Mouse (Mus musculus): ENCODE results near the gene Tor1b.
A peak's percentile ranks its signal among the peaks of the same experiment; 100 is the strongest.
"Not testable (repeated sequence)": the region's sequence is repeated elsewhere in the genome, so short reads cannot be mapped to it uniquely, and the experiment has no call there.

Gene Tor1b

DNA sequence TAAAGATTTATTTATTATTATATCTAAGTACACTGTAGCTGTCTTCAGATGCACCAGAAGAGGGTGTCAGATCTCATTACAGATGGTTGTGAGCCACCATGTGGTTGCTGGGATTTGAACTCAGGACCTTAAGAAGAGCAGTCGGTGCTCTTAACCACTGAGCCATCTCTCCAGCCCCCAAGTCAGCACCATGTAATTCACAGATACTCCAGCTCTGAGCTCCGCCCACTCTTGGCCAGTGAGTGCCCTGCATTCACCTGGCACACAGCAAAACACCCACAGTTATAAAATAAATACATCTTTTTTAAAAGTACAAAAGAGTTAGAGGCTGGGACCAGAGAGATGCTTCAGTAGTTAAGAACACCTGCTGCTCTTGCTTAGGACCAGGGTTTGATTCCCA, 21.9 kb upstream of the Tor1b start:
- not testable (repeated sequence) for DNase-seq (ENCODE audit: inconsistent age in 2 of 2, low spot score in 1 of 2)

DNA sequence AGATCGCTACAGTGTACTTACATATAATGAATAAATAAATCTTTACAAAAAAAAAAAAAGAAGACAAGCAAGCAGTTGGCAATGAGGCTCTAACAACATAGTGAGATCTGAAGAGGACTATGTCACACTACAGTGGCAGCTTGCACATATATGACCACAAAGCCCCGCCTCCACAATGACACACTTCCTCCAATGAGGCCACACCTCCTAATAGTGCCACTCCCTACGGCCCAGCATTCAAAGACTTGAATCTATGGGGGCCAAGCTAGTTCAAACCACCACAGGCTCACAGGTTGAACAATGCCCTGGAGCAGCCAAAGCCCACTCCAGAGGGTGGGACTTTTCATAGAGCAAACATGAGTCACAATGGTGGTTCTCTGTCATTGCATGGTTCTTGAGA, 20.8 kb upstream of the Tor1b start:
- no peak for DNase-seq (ENCODE audit: inconsistent age in 2 of 2, low spot score in 1 of 2)

DNA sequence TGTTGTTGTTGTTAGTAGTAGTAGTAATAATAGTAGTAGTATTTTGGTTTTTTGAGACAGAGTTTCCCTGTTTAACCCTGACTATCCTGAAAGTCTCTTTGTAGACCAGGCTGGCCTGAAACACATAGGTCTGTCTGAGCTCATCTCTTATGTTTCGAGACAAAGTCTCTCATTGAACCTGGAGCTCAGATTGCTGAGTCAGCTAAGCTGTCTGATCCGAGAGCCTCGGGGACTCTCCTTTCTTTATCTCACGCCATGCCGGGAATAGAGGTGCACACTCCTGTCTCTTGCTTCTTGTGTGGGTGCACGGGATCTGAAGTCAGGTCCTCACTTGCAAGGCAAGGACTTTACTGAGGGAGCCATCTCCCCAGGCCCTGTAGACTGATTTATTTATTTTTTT, 19.7 kb upstream of the Tor1b start:
- DNase-seq (ENCODE audit: inconsistent age in 2 of 2, low spot score in 1 of 2): no peak

DNA sequence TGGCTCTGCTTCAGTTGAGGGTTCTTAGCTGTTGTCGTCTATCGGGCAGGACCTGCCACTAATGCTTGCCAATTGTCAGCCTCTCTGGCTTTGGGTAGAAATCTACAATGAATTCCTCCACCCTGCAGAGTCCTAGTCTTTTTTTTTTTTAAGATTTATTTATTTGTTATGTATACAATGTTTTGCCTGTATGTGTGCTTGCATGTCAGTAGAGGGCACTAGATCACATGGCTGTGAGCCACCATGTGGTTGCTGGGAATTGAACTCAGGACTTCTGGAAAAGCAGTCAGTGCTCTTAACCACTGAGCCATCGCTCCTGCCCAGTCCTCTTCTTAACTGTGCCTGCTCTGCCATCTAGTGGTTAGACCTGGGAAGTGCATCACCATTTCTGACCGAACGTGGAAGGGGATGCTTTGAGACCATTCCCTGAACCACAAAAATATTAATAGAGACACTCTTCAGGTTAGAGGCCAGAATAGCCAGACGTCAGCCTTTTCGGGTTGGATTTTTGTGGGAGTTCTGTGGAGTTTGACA, 18.8 kb upstream of the Tor1b start:
- peak; percentile 78 to 93 for DNase-seq (ENCODE audit: inconsistent age in 2 of 2, low spot score in 1 of 2)

DNA sequence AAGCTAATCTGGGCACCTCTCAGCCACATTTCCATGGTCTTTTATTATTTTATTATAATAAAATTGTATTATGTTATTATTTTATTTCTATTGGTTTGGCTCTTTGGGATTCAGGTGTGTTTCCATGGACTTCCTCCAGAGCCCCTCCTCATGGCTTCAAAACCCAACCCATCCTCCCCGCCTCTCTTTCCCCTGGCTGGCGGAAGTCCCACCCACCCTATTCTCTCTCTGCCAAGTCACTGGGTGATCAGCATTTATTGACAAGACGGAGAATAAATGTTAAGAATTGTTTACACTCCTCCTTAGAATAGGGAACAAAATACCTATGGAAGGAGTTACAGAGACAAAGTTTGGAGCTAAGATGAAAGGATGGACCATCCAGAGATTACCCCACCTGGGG, 16.0 kb upstream of the Tor1b start:
- DNase-seq (ENCODE audit: inconsistent age in 2 of 2, low spot score in 1 of 2): no peak

DNA sequence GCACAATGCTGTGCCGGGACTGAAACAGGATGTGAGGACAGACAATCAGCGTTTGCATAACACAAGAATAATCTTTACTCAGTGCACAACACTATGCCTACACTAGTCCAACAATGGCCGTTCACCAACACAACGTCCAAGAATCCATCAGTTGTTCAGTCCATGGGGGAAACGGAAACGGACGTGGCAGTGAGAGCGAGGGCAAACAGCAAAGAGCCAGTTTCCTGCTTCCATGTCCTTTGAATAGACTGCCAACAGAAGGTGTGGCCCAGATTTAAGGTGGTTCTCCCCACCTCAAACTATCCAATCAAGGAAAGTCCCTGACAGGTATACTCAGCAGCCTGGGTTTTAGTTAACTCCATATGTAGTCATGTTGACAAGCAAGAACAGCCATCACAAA, 15.0 kb upstream of the Tor1b start:
- no peak for DNase-seq (ENCODE audit: inconsistent age in 2 of 2, low spot score in 1 of 2)

DNA sequence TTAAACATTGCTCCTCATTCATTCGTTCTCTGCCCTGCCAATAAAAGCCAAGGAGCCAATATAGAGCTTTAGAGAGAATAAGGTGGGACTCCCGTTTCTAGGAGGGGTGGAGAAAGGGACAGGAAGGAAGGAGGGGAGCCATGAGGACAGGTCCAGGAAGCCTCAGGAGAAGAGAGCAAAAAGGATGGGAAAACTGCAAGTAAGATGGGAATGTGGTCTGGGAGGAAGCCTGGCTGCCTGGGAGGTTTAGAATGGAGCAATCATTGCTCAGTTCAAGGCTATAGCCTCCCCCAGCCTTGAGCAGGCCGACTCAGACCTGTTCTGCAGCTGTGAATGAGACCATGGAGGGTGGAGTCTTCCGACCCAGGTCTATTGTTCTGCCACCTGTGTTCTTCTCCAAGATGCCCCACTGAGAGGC, 14.2 kb upstream of the Tor1b start:
- peak in 1 of 2 experiments; percentile 61 for DNase-seq (ENCODE audit: inconsistent age in 2 of 2, low spot score in 1 of 2)

DNA sequence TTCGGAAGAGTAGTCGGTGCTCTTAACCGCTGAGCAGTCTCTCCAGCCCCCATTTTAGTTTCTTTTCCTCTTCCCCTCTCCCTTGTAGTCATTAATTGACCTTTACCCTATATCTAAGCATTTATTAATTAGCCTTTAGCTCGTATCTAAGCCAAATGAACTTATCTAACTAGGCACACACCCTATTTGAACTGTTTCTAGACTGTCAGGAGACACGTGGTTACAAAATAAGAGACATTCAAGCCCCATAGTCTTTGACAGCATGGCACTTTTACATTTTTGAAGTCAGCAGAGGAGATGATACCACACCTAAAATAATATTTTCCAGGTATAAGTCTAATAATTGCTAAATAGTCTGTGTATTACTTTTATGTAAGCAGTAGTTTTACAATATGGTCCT, 11.2 kb upstream of the Tor1b start:
- DNase-seq (ENCODE audit: inconsistent age in 2 of 2, low spot score in 1 of 2): no peak

DNA sequence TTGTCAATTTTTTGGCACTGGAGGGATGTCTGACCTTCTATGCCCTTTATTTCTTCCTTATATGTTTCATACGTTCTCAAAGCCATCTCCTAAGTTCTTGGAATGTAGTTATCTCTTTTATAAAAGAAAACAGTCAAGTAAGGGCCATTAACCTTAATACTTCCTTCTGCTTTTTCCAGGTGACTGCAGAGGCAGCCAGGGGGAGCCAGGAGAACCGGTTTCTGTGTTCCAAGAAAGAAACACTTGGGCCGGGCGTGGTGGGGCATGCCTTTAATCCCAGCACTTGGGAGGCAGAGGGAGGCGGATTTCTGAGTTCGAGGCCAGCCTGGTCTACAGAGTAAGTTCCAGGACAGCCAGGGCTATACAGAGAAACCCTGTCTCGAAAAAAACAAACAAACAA, 10.6 kb upstream of the Tor1b start:
- not testable (repeated sequence) for DNase-seq (ENCODE audit: inconsistent age in 2 of 2, low spot score in 1 of 2)

DNA sequence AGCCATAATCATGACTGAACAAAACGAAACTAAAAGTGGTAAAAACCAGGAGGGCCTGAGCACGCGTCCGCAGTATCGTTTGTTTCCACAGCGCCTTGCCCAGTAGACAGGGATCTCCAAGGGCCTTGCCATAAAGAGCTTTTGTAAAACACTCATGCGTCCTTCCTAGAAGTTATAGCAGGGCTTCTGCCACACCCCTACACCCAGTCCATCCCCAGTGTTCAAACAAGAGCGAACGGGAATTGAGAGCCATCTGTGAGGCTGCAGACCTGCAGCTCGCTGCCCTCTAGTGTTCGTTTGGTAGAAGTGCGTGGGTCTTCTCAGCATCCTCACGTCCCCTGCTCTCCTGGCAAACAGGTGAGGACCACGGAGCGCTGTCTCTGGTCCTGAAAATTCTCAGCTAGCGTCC, 10.2 kb upstream of the Tor1b start:
- DNase-seq (ENCODE audit: inconsistent age in 2 of 2, low spot score in 1 of 2): peak; percentile 63 to 89

DNA sequence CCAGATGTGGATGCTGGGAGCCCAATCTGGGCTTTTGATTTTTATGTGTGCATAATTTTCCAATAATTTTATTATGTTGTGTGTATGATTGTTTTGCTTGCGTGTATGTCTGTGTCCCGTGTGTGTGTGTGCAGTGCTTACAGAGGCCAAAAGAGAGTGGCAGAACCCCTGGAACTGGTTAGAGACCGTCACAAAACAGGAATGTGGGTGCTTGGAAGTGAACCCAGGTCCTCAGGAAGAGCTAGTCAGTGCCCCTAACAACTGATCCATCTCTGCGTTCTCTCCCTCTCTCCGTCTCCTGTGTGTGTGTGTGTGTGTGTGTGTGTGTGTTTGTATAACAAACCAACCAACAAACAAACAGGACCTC, 319 bp upstream of the Tor1b start:
- DNase-seq (ENCODE audit: inconsistent age in 2 of 2, low spot score in 1 of 2): no peak

DNA sequence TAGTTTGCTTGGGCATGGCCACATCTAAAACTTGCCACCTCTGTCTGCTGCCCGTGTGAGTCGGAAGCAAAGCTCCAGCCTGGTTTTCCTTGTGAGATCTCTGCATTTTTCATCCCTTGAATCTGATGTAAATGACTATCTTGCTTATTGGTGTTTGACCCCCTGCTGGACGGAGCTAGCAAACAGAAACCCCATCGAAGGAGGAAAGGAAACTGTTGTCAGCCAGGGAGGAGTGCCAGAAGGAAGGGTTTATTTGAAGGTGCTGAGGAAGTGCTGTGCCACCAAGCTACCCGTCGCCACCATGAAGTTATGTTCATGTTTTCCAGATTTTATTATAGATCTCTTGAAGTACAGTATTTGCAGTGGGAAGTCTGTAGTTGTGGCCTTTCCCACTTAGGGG, 2.0 kb downstream of the Tor1b start:
- peak in 1 of 2 experiments; percentile 32 for DNase-seq (ENCODE audit: inconsistent age in 2 of 2, low spot score in 1 of 2)

DNA sequence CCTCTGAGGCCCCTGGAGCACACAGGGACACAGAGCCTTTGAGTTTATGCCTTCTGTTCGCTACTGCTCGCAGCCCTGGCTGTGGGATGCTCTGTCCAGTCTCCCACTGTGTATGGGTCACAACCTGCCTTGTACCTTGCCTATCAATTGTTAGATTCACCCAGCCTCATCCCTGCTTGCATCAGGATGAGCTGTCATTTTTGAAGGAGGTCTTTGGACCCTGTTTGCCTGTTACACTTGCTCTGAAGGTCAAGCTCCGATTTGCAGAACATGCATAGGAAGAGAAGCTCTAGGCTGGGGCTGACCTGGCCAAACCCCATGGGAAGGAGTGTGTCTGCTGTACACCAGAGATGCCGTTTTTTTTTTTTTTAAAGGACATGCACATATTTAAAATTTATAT, 4.8 kb downstream of the Tor1b start:
- peak in 1 of 2 experiments; percentile 28 for DNase-seq (ENCODE audit: inconsistent age in 2 of 2, low spot score in 1 of 2)

DNA sequence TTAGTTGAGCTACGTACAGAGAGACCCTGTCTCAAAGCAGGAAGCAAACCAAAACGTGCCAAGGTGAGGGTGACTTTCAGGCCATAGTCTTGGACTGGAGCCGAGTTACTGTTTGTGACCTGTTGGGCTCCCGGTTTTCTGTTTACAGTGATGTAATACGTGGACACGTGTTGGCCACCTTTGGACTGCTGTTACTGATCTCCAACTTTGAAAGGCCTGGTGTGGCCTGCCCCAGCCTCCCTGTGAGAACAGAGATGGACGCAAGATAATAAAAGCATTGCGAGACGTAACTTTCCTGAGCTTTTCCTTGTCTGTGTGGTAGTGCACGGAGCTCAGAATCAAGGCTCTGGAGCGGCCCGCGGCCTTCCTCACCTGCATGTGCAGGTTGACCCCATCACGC, 6.0 kb downstream of the Tor1b start:
- peak in 1 of 2 experiments; percentile 28 for DNase-seq (ENCODE audit: inconsistent age in 2 of 2, low spot score in 1 of 2)

DNA sequence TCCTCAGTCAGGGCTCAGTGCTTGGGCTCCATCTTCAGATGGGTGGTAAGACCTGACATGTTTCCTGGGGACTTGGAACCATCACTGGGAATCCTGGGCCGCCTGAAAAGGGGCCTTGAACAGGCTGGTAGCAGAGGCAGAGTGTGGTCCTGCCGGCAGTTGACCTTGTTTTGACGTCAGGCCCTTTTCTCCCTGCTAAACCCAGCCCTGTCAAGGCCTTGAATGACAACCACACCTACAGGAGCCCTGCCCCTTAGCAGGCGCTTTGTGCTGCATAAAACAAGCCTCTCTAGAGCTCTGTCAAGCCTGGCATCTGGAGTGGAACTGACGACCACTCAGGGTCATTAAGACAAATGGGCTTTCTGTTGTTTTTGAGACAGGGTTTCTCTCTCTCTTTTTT, 7.1 kb downstream of the Tor1b start:
- DNase-seq (ENCODE audit: inconsistent age in 2 of 2, low spot score in 1 of 2): peak; percentile 59 to 76

DNA sequence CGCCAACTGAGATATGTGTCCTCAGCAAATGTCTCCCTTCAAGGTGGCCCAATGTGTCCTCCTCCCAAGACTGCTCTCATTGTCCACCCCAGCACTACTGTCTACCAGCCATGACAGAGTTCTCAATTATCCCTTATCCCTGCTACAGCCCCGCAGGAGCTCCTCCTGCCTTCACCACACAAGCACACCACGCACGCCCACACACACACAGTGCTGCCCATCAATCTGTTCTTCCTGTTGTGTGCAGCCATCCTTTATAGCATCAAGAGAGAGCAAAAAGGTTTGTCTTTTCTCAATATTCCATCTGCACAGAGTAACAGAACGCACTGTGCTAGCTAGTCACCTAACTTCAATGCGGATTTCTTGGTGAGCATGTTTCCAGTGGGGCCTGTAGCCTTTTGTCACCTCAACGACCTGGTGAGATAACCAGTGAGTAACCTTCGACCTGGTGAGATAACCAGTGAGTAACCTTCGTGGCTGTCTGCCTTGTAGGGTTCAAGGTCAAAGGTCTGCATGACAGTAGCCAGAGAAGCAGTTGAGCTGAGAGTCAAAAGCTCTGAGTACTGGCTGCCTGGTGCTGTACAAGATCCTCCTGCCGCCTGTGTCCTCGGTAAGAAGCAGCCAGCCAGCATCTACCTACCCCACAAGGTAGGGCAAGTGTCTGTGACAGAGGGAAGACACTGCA, 10.0 kb downstream of the Tor1b start:
- peak in 1 of 2 experiments; percentile 76 for DNase-seq (ENCODE audit: inconsistent age in 2 of 2, low spot score in 1 of 2)

DNA sequence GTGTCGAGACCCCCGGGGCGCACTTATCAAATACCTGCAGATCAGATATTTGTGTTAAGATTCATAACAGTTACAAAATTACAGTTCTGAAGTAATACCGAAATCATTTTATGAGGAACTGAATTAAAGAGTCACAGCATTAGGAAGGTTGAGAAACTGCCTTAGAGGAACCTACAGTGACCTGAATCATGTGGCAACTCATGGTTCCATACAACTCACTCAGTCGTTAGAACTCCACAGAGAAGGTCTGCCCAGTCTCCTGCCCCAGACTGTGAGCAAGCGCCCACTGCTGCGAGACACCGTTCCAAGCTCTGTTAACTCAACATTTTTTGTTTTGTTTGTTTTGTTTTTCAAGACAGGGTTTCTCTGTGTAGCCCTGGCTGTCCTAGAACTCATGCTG, 12.9 kb downstream of the Tor1b start:
- no peak for DNase-seq (ENCODE audit: inconsistent age in 2 of 2, low spot score in 1 of 2)

DNA sequence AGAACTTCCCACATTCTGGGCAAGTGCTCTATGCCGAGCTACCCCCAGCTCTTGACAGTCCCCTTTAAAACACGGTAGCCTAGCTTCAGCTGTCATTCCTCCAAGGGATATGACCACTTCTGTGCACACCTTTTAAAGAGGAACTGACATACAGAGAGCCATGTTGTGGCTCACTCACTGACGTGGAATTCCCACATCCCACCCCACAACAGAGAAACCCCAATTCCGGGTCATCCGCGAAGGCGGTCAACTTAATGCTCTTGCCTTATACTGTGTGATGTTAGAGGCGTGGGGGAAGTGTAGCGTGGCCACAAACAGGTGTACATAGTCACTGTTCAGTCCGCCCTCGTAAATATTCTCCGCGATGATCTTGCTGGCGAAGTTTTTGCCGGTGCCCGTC, 14.1 kb downstream of the Tor1b start:
- no peak for DNase-seq (ENCODE audit: inconsistent age in 2 of 2, low spot score in 1 of 2)

DNA sequence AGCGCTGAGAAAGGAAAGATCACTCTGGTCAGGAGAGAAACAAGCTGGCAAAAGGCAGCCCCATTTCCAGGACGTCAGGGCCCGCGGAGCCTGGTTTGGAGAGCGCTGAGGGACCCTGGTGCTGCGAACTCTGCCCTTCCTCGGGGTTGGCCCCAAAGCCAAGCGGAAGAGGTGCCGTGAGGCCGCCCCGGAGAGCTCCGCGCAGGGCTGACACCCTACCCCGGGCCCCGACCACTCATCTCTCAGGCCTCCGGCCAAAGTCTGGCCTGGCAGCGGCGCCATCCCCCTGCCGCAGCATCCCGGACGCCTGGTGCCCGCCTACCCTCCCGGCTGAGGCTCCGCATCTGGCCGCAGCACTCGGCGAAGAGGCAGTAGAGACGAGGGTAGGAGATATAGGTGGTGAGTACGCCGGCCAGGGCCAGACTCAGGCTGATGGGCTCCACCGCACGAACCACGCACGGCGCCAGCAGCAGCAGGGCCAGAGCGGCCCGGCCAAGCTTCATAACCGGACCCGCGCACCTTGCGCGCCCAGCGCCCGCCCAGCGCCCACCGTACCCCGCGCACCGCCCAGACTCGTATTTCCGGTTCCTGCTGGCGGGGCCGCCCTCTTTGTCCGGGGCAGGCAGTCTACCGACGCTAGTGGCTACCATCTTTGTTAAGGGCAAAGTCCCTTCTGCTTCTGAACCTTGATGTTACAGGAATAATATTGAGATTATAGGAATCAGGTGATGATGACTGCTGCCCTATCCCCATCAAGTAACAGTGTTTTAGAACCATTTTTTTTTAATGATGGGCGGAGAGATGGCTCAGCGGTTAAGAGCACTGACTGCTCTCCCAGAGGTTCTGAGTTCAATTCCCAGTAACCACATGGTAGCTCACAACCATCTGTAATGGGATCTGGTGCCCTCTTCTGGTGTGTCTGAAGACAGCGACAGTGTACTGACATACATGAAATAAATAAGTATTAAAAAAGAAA, 14.9 kb downstream of the Tor1b start, which contains the start of gene Tor1a:
Gene Tor1a, minus strand, starts transcription at position 582 of the 976 bp plus-strand sequence.
- peak; percentile 92 to 96 for DNase-seq (ENCODE audit: inconsistent age in 2 of 2, low spot score in 1 of 2)

DNA sequence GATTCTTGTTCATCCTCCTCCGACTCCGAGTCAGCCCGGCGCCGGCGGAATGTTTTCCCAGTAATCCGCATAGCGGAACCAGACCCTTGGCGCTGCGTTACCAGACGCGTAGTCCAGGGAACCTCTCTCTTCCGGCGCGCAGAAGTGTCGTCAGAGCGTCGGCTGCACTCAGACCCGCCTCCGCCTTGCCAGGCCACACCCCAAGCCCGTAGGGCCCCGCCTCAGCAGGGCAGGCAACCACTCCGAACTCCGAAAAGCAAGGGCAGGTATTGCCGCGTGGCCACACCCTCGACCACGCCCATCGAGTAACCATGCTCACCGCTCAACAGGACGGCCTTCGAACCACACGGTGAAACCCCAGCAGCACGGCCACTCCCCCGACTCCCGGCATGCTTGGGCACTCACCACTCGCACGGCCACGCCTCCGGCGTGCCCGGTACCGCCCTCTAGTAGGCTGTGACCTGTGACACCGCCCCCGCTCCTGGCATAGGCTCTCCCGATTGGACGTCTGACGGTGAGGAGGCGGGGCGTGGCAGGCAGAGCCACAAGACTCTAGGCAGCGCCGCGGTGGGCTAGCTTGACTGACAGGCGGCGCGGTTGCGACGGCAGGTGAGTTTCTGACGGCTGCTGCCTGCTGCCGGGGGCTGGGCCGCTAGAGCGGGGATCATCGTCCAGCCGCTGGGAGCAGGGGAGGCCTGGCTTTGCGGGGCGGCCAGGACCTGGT, 29.2 kb downstream of the Tor1b start, which contains the start of the genes BC005624 and Usp20:
Gene BC005624, minus strand, starts transcription at position 412 of the 724 bp plus-strand sequence.
Gene Usp20, plus strand, starts transcription at position 490 of the 724 bp plus-strand sequence.
- DNase-seq (ENCODE audit: inconsistent age in 2 of 2, low spot score in 1 of 2): peak; percentile 100

DNA sequence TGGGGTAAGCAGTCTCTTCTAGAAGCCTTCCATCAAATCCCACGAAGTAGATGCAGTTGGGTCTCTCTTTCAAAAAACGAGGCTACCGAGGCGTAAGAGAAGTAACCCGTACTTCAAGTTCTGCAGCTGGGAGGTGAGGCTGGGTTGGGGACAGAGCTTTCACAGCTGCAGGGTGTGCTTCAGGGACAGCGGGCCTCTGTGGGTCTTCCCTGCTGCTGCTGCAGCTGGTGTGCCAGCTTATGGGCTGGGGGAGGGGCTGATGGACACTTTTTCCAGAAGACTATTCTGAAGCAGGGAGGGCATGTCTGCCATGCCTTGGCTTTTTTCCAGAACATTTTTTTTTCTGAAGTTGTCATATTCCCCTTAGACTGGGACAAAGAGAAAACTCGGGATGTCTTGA, 30.3 kb downstream of the Tor1b start:
- peak in 1 of 2 experiments; percentile 61 for DNase-seq (ENCODE audit: inconsistent age in 2 of 2, low spot score in 1 of 2)
